Mouse (Mus musculus): ENCODE results near the gene Tspan18.

The Tspan18 gene

DNA sequence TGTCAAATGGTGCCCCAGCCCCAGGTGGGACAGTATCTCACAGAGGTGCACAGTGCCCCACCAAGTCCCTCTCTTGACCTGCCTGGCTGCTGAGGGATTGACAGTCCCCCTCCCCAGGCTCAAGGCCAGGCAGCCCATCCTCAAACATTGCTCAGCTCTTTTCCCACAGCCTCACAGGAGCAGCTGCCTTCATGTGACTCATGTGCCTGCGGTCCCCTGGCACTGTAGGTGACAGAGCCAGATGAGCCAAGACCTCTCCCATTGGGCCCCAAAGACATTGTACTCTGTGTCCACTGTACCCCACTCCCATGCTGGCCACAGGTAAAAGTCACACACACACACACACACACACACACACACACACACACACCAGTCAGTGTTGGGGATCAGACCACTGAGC lies 128.2 kb downstream of the Tspan18 start:
- DNase-seq = no peak

DNA sequence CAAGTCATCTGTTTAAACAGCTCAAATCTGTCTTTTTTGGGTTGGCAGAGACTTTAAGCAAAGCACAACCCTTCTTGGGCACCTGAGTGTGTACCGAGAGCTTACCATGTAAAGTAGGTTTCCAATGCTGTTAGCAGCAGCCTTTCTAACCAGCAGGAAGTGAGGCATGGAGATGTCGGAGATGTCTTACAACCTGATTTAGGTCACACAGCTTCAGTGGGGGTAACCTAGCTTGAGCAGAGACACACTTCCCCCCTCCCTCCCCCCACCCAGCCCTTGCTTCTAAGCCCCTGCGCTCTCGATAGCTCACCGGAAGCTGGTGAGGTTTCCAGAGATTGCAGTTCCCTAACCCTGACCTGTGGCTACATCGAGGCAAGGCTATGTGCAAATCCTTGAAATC lies 129.7 kb downstream of the Tspan18 start:
- DNase-seq = no peak

- peak; percentile 28 for DNase-seq
Observed at GRCm38 (mm10) chr2:93203682-93204081, 130.6 kb downstream of the Tspan18 start.

DNA sequence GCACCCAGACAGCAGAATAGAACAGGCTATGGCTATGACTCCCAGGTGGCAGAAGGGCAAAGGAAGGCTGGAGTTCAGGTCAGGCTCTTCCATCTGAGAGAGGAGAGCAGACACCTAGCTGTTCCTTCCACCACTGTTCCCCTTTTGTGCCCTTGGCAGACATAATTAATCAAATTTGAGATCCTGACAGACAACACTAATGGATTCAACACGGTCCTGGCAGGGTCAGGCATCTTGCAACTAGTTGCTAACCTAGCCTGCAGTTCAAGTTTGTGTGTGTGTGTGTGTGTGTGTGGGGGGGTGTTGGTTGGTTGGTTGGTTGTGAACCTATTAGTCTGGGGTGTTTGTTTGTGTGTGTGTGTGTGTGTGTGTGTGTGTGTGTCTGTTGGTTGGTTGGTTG lies 131.5 kb downstream of the Tspan18 start:
- DNase-seq = no peak

DNA sequence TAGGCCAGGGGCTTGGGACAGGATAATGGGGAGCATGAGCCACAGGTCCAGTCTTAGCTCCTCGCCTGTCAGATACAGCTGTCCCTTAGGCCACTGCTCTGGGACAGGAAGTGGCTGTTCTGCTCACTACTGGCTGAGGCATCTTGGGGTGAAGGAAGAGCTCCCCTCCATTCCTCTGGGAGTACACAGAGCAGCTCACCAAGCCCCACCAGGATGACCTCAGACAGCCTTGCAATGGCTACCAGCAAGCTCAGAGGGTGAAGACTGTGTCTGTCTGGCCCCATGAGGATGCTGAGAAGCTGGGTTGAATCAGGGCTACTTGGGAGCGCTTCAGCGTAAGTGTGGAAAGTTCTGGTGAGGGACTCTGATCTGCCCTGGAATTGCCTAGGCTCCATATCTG lies 132.3 kb downstream of the Tspan18 start:
- DNase-seq = no peak

GRCm38 (mm10) chr2:93200681-93201340 lies 133.5 kb downstream of the Tspan18 start:
- DNase-seq = no peak

DNA sequence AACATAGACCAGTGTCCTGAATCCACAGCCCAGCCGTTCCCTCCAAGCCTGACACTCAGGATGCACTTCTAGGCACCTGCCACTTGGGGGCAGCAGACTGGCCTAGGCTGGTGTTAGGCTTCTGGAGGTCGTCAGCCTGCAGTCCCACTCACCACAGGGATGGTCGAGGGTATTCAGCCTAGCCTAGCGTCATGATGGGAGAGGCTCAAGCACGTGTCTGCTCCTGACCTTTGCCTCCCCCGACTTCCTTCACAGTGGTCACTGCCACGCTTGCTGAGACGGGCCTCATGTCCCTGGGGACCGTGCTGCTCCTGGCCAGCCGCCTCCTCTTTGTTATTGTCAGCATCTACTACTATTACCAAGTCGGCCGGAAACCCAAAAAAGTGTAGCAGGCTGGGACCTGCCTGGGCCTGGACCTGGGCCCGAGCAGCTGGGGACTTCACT lies 134.8 kb downstream of the Tspan18 start:
- DNase-seq = peak; percentile 54

- DNase-seq = peak; percentile 87
Observed at GRCm38 (mm10) chr2:93198846-93199245, 135.5 kb downstream of the Tspan18 start.

GRCm38 (mm10) chr2:93193806-93194205 lies 140.5 kb downstream of the Tspan18 start:
- no peak for DNase-seq

DNA sequence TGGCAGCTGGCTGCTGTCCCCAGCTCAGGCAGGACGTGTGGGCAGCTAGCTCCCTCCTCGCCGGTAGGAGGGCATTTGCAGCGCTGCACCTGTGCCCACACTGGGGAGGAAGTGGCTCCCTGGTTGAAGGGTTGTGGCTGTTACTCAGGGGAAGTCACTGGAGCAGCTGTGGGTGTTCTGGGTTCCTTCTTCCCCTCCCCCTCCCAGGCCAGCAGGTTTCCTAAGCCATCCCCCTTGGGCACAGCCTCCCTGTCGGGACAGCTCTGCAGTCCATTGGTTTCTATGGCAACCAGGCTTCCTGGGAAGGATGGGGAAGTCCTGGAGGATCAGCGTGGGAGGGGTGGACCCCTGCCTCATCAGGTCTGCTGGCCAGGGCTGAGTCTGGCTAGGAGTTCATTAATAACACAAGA lies 141.6 kb downstream of the Tspan18 start:
- peak; percentile 34 for DNase-seq

DNA sequence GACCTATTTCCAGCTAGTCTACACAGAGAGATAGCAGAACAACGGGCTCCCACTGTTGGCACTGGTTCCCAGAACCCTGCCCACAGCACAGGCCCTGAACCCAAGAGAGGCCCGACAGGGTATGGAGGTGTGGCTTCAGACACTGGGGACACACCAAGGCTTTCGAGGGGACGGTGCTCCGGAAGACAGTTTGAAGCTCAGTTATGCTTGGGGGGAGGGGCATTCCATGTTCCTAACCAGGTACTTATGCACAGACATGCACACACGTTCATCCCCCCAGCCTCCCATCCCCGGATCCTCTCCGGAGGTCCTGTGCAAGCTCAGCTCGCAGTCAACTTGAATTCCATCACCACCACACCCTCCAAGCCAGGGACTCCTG lies 142.1 kb downstream of the Tspan18 start:
- DNase-seq = no peak

GRCm38 (mm10) chr2:93191488-93192181 lies 142.7 kb downstream of the Tspan18 start:
- DNase-seq = no peak

DNA sequence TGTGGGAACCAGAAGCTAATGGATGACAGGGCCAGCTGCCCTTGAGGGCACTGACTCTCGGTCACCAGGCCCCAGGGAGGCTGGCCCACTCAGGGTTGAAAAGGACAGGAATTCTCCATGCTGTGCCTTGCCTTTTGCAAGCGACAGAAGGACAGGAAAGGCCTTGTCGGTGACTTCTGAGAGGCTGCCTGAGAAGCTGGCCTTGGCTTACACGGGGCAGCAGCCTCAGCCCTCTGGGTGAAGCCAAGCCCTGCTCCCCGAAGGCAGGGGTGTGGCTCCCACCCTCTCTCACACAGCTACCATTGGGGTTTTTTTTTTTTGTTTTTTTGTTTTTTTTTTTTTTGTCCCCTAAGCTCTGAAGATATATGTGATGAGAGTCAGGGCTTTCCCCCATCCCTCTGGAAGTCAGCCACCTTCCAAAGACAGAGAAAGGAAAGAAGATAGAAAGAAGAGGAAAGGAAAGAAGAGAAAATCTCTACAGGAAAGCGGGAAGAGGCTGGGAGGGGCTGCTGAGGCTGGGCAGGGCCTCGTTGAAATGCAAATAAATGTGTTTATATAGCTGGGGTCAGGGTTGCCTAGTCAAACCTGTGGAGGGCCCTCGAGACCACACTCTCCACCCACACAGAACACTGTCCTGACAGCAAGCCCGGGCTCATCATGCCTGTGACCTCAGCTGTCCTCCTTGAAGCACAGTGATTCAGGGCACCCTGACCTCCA lies 143.4 kb downstream of the Tspan18 start:
- no peak for DNase-seq

GRCm38 (mm10) chr2:93188761-93189458 lies 145.4 kb downstream of the Tspan18 start:
- DNase-seq = peak; percentile 37

- DNase-seq = no peak
Observed at GRCm38 (mm10) chr2:93188020-93188760, 146.1 kb downstream of the Tspan18 start.

- peak; percentile 73 for DNase-seq
Observed at GRCm38 (mm10) chr2:93187323-93187996, 146.8 kb downstream of the Tspan18 start, which contains the start of gene Trp53i11. Trp53i11 (plus strand) TSS chr2:93187548.

DNA sequence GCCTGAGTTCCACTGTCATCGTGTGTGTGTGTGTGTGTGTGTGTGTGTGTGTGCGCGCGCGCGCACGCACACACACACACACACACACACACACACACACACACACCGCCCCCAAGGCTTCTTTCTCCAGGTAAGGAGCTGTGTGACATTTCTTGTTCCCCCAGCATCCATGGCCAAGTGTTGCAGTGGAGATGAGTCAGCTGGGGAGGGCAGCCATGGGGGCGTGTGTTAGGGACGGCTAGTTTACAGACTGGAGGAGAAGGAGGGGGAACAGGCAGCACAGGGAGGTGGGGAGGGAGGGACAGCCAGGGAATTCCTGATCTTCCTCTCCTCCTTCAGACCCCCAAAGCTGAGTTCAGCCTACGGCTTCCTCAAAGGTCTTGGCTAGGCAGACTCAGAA lies 151.4 kb downstream of the Tspan18 start:
- no peak for DNase-seq

DNA sequence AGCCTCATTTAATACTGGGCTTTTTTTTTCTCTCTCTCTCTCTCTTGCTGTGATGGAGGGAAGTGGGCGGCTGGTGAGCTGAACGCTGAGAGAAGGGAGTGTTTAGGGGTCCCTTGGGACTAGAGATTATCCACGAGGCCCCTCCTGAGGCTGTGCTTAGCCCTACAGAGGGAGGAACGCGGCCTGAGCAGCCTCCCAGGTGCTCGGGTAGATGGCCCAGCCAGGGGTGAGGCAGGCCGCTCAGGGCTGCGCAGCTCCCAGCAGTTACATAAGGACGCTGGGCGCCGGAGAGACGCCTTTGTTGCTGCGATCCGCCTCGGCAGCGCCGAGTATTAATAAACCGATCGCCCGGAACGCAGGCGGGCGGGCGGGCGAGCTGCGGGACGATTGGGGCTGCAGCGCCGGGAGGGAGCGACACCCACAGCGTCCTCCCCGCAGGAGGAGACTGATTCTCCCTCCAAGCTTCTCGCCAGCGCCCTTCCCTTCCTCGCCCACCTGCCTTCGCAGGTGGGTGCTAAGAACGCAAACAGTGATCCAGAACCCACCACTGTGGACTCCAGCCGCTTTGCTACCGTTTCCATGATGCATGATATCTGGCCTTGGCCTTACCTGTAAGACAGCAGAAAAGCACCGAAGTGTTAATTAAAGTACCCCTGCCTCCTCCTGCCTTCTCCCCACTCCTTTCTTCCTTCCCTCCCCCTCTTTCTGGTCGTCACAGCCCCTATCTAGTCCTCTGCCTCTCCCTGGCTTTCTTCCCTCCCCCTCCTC lies 154.0 kb downstream of the Tspan18 start:
- no peak for DNase-seq

GRCm38 (mm10) chr2:93179603-93180002 lies 154.7 kb downstream of the Tspan18 start:
- no peak for DNase-seq

- DNase-seq = no peak
Observed at GRCm38 (mm10) chr2:93178313-93178677, 156.0 kb downstream of the Tspan18 start.

- DNase-seq = no peak
Observed at GRCm38 (mm10) chr2:93177668-93178312, 156.5 kb downstream of the Tspan18 start.

Data from liver (tissue).